Mouse (Mus musculus): ENCODE measurements around the gene Gm648. TPM values are rescaled to one million over a fixed set of nuclear protein-coding genes. Genes with fewer than 3 reads are reported as not detected.
"Not testable (repeated sequence)": the region's sequence is repeated elsewhere in the genome, so short reads cannot be mapped to it uniquely, and the experiment has no call there.

The Gm648 gene
- polyA plus RNA-seq, 1 experiment from 2014 or later = not detected

- not testable (repeated sequence) for ATAC-seq (ENCODE audit: insufficient number of reproducible peaks, low FRiP score, low TSS enrichment, low read depth); H3K4me3 ChIP-seq (ENCODE audit: low read depth, low read length); H3K4me2 ChIP-seq (ENCODE audit: low read depth, severe bottlenecking); H3K4me1 ChIP-seq (ENCODE audit: control insufficient read depth, insufficient read depth, low read length); H3K27ac ChIP-seq (replicated peaks; ENCODE audit: low read depth, low read length); H3K36me3 ChIP-seq (ENCODE audit: control insufficient read depth, insufficient read depth, low read length); H3K27me3 ChIP-seq (ENCODE audit: control insufficient read depth, insufficient read depth, low read length); H3K9me3 ChIP-seq (ENCODE audit: control insufficient read depth, low read length); H3K9ac ChIP-seq (ENCODE audit: low read length); DNase-seq (ENCODE audit: low spot score)
- 83% methylated on average over 6 of the region's 6 CpGs for WGBS
These were observed 25.0 kb downstream of the Gm648 start, which contains the start of gene Gm10477 for GRCm38 (mm10) chrX:56524442-56524841. TSS of gene Gm10477 (plus strand) at chrX:56524742.

GRCm38 (mm10) chrX:56497241-56497640, 52.2 kb downstream of the Gm648 start:
- ATAC-seq (ENCODE audit: insufficient number of reproducible peaks, low FRiP score, low TSS enrichment, low read depth) (no peak), DNase-seq (ENCODE audit: low spot score) (no peak)
- Histone ChIP-seq H3K36me3 (ENCODE audit: control insufficient read depth, insufficient read depth, low read length) (no peaks in the 10 kb centered on the region), H3K9ac (ENCODE audit: low read length) (no peak overlapping the region), H3K4me2 (ENCODE audit: low read depth, severe bottlenecking) (no peak overlapping the region), H3K27me3 (ENCODE audit: control insufficient read depth, insufficient read depth, low read length) (no peaks in the 10 kb centered on the region), H3K4me1 (ENCODE audit: control insufficient read depth, insufficient read depth, low read length) (no peaks in the 10 kb centered on the region), H3K27ac (replicated peaks; ENCODE audit: low read depth, low read length) (no peak overlapping the region), H3K4me3 (ENCODE audit: low read depth, low read length) (no peak overlapping the region), H3K9me3 (ENCODE audit: control insufficient read depth, low read length) (no peaks in the 10 kb centered on the region)
- 83% methylated on average over 7 of the region's 7 CpGs for WGBS

Small RNA genes lying within 50 kb of the gene (microRNA-seq; reads per million reads assigned to microRNA genes)
- gene Mir5116 = not detected

Other genes starting within 250 kb of the Gm648 start
- 10.8 and 11.0 TPM in 2 replicates for gene Zfp449, start 203.2 kb downstream of the Gm648 start, polyA plus RNA-seq (2014; fragmentation: Nextera tagmentation; extraction: Ambion mirVana)
- 8.5 and 8.8 TPM in 2 replicates for gene Smim10l2a, start 175.0 kb downstream of the Gm648 start, polyA plus RNA-seq (2014; fragmentation: Nextera tagmentation; extraction: Ambion mirVana)
- 1.5 and 4.0 TPM in 2 replicates for gene Gm2174, start 101.6 kb downstream of the Gm648 start, polyA plus RNA-seq (2014; fragmentation: Nextera tagmentation; extraction: Ambion mirVana)
- gene Ints6l, start 94.7 kb downstream of the Gm648 start, polyA plus RNA-seq (2014; fragmentation: Nextera tagmentation; extraction: Ambion mirVana) = 28.3 and 30.9 TPM in 2 replicates
- not detected in 2 replicates for gene Gm10477, start 24.9 kb downstream of the Gm648 start, polyA plus RNA-seq (2014; fragmentation: Nextera tagmentation; extraction: Ambion mirVana)
- gene Mmgt1, start 48.5 kb upstream of the Gm648 start, polyA plus RNA-seq (2014; fragmentation: Nextera tagmentation; extraction: Ambion mirVana) = 34.5 and 41.4 TPM in 2 replicates
- 6.6 and 7.8 TPM in 2 replicates for gene Slc9a6, start 60.2 kb upstream of the Gm648 start, polyA plus RNA-seq (2014; fragmentation: Nextera tagmentation; extraction: Ambion mirVana)
- 52.0 and 53.4 TPM in 2 replicates for gene Fhl1, start 182.2 kb upstream of the Gm648 start, polyA plus RNA-seq (2014; fragmentation: Nextera tagmentation; extraction: Ambion mirVana)

All from limb, embryonic 11.5 days (tissue).